Mouse (Mus musculus) erythroblast, embryonic 14.5 days (primary cell): ENCODE data around the gene Kcnj5.

Source experiments
- GATA1 ChIP-seq: IDR thresholded peaks from 2 replicates; pipeline ENCODE4 v1.6.1; 2012; ENCODE audit warnings: low read length, inconsistent platforms, mixed read lengths
- TAL1 ChIP-seq: IDR thresholded peaks from 3 replicates; pipeline ENCODE4 v1.6.1; 2012; ENCODE audit warnings: low read length, inconsistent platforms, mixed read lengths

DNA sequence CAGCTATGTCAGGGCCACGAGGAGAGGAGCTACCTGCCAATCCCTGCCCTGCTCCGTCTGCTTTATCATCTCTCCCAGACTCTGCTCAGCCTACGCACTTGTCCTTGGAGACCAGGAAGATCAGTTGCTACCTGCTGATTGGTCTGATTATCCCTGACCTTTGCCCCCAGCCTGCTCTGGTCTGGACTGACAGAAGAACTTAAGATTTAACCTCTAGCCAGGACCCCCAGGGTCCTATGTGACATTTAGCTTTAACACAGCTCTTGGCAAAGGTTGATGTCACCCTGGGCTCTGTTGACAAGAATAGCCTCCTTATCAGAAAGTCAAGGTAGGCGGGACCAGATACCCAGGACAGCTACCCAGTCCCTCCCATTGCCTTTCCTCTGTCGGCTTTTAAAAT is 3.3 kb downstream of the Kcnj5 start:
- no peak for TF ChIP-seq TAL1
- TF ChIP-seq GATA1, result no peak
